Mouse (Mus musculus) embryo, embryonic 10 days (tissue): ENCODE data around the gene Eps8l1.
A peak's percentile ranks its signal among the peaks of the same experiment; 100 is the strongest.
"Not testable (repeated sequence)": the region's sequence is repeated elsewhere in the genome, so short reads cannot be mapped to it uniquely, and the experiment has no call there.

Source experiments
- DNase-seq: peaks from one replicate; pipeline ENCODE4 v3.0.0-alpha.2; 2015; ENCODE audit warnings: low spot score

Gene Eps8l1

DNA sequence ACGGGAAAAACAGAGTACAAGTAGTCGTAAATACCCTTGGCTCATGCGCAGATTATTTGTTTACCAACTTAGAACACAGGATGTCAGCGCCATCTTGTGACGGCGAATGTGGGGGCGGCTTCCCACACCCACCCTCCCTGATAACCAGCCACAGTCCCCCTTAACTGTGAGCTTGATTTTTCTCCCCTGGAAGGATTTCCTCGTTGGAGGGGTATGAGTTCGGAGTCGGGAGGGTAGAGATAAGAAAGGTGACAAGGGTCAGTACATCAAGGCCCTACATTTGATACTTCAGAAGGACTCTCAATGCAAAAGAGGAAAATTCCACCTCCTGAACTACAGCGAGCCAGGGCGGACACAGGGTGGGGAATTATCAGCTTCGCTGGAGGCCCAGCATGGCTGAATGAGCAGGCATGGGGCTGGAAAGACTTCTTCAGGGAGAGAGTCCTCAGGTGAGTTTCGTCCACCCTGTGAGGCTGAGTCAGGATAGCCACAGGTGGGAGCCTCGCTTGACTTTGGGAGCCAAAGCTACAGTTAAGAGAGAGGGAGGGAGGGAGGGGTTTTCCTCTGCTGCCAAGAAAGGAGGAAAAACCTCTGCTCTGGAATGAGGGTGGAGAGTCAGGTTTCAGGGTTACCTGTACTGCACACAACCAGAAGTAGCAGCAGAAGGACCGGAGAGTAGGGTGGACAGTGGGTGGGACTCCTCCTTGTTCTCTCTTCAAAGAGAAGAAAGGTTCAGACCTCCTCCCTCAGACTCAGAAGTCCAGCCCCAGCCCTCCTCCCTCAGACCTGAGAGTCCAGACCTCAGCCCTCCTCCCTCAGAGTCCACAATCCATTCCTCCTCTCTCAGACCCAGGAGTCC is at the start of gene Eps8l1:
Eps8l1 (plus strand) TSS at position 99 of the 859 bp plus-strand sequence.
- no peak for DNase-seq

DNA sequence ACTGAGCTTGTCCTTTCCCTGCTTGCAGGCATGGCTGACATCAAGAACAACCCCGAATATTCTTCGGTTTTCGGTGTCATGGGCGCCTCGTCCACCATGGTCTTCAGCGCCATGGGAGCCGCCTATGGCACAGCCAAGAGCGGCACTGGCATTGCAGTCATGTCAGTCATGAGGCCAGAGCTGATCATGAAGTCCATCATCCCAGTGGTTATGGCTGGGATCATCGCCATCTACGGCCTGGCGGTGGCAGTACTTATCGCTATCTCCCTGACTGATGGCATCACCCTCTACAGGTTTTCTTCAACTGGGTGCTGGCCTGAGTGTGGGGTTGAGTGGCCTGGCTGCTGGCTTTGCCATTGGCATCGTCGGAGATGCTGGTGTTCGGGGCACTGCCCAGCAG is 48.1 kb upstream of the Eps8l1 start:
- not testable (repeated sequence) for DNase-seq

DNA sequence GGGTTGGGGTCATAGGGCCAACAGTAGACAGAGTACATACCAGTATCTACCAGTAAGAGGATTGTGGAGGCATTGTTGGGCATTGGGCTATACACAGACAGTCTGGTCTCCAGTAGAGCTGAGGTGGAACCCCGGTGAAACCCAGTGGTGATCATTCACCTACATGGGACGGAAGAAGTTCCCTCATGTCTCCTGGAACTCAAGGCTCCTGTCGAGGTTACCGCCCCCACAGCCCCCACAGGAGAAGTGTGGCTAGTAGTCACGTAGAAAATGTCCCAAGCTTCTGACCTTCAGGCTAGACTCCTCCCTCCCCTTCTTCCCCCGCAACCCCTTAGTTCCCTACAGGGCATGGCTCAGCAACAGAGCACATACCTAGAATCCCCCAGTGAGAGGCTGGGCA is 40.8 kb upstream of the Eps8l1 start:
- no peak for DNase-seq

DNA sequence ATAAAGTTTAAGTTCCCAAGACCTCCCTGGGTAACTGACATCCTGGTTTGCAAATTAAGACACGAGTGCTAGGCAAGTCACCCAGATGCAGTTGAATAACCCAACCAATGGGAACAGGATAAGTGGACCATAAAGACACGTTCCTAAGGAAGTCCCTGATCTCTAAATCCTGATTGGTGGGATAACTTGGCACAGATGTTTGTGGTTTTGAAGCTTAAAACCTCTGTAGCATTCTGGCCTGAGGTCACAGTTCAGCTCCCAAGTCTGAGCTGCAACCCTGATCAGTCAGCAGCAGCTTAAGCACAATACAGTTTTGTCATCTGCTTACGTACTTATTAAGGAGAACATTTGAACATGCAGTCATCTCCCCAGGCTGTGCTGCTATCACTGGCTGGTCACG is 40.2 kb upstream of the Eps8l1 start:
- no peak for DNase-seq

DNA sequence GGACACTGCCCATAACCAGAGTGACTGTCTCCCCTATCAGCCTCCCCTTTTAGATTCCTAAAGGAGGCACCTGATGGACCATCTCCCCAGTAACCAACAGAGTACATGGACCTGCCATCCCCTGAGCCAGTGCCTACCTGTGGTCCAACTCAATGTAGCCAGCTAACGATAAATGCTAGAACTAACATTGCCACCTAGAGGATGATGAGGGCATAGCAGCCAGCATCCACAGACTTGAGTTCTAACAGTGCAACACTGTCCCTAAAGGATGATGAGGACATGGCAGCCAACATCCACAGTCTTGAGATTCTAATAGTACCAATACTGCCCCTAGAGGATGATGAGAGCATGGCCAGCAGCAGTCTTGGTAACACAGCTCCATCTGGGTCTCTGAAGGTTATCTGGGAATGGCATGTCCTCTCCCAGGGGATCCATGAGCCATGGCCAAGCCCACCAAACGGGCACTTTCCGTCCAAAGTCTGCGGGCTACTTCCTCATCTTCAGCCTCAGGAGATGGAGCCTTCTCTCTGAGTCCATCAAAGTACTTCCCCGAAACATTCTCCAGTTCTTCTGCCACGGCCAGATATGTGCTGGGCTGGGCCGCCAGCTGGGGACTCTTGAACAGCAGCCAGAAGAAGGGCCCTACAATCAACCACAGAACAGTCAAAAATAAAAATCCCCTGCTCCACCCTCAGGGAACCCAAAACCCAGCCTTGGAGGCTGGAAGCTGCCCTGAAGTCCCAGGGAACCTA is 33.1 kb upstream of the Eps8l1 start:
- DNase-seq = peak; percentile 97

DNA sequence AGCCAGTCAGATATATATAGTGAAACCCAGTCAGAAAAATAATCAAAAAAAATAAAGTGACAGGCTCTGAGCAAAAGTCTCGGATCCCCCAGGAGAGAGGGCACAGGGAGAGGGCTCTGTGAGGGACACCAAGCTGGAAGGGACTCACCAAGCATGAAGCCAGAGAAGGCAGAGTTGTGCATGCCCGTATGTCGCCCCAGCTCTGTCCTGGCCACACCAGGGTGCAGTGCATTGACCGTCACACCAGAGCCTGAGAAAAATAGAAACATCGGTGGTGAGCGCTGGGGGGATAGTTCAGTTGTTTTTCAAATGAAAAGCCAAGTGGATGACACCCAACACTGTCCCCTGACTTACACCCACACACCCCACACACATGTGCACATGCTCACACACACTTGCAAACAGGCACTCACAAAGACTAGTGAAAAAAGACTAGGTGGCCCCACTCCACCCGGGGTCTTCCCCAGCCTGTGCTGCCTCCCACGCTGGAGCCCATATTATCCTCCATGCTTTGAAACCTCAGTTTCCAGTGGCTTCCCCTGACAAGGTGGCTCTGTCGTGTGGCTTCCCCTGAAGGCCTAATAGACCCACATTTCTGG is 30.1 kb upstream of the Eps8l1 start:
- DNase-seq = no peak

DNA sequence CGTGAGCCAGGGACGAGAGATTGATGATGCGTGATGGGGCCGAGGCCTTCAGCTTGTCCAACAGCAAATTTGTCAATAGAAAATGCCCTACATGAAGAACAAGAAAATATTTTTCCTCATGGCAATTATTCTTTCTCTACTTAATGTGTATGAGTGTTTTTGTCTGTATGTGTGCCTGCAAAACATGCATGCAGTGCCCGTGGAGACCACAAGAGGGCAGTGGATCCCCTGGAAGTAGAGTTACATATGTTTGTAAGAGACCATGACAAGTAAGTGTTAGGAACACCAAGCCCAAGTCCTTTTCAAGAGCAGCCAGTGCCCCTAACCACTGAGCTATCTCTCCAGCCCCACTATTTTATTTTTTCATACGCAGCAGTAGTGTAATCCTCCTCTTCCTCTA is 28.9 kb upstream of the Eps8l1 start:
- DNase-seq = peak; percentile 78

DNA sequence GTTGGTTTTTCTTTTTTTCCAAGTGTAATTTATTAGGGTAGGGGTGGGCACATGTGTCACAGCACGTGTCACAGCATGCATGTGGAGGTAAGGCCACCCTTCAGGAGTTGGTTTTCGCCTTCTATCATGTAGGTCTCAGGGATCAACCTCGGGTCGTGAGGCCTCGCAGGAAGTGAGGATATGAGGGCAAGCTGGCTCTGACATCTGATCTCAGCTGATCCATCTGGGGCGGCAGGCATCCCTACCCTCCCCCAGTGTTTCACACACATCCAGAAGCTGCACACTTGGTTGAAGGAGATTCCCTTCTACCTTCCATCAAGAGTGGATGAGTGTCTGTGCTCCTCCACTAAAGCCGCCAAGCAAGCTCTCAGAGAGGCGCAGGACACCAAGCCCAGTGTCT is 28.4 kb upstream of the Eps8l1 start:
- DNase-seq = no peak

DNA sequence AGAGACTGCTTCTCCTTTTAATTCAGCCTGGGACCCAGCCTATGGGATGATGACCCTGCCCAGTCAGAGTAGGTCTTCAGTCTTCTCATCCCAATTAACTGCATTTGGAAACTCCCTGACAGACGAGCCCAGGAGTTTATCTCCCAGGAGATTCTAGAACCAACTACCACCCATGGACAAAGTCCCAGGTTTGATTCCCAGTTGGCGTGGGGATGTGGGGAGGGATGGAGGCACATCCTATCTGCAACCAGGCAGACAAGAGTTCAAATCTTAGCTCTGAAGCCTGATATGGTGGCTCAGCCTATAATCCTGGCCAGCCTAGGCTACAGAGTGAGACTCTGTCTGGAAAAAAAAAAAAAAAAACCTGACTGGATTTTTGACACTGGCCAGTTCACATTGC is 22.8 kb upstream of the Eps8l1 start:
- DNase-seq = no peak

DNA sequence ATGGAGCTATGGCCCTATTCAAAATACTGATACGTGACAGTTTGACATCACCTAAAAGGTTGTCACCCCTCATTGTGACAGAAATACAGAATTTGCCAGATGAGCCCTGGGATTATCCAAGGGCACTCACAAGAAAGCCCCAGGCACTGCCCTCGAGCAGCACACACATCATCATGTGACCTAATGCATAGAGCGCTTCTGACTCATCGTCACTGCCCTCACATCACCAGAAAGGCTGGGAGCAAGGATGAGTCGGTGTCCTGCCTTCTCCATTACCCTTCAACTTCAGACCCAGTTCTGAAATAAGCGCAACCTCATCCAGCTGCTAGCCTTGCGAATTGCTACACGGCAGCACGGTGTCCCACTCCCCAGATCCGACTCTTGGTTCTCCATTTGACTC is 19.9 kb upstream of the Eps8l1 start:
- DNase-seq = no peak

DNA sequence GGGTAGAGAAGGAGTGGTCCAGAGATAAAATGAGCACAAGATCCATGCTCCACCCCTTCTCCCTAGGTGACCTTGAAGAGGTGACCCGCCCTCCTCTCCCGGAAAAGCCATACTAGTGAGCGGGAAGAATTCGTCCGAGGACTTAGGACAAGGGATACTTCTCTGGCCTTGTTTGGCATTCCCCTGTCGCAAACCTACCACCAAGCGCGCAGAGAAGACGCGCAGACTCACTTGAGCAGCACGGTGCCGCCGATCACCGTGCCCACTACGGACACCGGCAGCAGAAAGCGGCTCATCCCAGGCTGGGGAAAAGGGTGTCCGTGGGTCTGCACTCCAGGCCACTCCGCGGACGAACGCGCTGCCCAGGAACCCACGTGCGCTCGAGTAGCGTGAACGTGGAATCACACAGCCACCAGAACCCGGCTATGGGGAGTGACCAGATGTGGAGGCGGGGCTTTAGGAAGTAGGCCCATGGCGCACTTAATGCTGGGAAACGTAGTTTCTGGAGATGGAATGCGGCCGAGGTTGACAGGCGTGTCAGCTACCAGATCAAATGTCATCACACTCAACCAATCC is 15.2 kb upstream of the Eps8l1 start, which contains the start of gene Rdh13:
Rdh13 (minus strand) TSS at position 434 of the 576 bp plus-strand sequence.
- DNase-seq = peak; percentile 97

DNA sequence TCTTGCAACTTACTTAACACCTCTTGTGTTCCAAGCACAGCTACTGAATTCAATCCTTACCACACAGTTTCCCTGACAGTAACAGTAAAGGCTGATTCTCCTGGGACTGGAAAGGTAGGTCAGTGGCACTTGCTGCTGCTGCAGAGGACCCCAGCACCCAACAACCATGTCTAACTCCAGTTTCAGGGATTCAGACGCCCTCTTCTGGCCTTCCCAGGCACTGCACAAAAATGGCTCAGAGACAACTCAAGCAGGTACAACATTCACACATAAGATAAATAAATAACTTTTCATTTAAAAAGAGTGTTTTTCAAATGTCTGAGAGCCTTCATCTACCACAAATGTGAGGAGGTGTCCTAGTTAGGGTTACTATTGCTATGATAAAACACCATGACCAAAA is 13.3 kb upstream of the Eps8l1 start:
- no peak for DNase-seq

DNA sequence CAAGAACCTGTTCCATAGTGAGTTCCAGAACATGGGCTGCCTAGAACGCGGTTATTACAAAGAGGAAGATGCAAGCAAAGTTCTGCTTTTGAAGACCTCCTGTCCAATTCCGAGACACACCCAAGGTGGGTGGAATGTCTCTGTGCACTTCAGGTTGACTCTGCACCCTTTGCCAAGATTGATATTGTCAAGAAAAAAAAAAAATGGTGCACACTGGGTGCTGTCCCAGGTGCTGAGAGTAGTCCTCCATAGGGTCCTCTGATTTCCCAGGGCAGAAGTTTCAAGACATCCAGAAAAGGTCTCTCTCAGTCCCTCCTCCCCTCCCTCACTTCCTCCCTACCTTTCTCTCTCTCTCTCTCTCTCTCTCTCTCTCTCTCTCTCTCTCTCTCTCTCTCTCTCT is 12.0 kb upstream of the Eps8l1 start:
- DNase-seq = no peak

DNA sequence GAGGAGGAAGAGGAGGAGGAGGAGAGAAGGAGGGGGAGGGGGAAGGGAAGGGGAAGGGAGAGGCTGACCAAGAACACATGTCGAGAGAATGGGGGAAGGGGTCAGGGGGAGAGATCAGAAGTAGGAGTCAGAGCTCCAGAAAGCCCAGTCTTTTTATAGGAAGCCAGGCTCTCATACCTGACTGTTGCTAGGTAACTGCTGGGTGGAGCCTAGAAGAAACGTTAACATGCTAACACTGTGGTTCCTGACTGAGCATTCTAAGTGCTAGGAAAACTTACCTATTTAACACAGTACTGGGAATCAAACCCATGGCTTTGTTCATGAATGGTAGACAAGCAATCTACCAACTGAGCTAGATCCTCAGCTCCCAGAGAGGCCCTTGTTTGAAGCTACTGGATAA is 11.3 kb upstream of the Eps8l1 start:
- DNase-seq = no peak

DNA sequence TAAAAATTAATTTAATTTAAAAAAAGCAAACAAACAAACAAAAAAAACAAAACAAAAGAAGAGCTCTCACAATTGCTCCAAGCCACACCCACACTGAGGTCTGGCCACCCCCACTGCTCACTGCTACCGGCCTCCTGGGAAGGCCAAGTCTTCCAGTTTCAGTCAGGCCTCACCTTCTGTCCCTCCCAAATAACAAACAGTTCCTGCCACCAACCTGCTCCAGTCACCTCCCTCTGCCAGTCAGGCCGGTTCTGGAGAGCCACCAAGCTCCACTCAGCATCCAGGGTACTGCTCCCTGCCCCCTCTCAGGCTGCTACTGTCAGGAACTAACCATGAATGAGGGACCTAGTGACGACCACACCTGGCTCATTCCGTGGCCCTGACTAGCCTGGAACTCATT is 7.8 kb upstream of the Eps8l1 start:
- no peak for DNase-seq

DNA sequence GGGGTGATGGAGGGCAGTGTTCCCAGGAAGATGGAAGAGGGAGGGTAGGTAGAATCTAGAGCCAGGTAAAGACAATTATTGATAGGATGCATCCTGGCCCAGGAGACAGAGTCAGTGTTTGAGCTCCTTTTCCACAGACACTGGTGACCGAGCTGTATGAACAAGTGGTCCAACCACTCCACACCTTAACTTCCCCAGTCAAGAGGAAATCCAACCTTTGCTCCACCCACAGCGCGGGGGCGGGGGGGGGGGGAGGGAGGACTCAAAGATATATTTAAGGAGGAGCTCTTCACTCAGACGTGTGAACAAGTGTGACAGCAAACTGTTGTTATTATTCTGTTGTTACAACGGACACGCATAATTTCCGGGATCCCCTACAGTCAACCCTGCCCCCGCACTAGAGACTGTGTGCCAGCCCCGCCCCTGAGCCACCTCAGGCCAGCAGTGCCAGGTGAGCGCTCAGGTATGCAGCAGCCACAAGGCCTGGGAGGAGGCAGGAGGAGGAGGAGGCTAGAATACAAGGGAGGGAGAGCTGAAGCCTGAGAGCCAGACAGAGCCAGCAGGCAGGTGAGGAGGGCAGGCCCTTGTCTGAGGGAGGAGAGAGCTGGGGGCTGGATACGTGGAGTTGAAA is 3.8 kb downstream of the Eps8l1 start:
- DNase-seq = no peak

DNA sequence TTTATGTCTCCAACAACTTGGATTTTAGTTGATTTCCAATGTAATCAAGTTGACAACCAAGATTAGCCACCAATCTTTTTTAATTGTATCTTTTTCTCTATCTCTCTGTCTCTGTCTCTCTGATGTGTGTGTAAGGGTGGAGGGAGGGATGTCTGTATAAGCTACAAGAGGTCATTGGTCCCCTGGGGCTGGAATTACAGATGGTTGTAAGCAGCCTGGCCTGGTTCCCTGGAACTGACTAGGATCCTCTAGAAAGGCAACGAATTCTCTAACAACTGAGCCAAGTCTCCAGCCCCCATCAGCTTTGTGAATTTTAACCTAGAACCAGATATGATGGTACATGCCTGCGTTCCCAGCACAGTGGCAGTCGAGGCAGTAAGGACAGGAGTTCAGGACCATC is 7.3 kb downstream of the Eps8l1 start:
- DNase-seq = no peak

DNA sequence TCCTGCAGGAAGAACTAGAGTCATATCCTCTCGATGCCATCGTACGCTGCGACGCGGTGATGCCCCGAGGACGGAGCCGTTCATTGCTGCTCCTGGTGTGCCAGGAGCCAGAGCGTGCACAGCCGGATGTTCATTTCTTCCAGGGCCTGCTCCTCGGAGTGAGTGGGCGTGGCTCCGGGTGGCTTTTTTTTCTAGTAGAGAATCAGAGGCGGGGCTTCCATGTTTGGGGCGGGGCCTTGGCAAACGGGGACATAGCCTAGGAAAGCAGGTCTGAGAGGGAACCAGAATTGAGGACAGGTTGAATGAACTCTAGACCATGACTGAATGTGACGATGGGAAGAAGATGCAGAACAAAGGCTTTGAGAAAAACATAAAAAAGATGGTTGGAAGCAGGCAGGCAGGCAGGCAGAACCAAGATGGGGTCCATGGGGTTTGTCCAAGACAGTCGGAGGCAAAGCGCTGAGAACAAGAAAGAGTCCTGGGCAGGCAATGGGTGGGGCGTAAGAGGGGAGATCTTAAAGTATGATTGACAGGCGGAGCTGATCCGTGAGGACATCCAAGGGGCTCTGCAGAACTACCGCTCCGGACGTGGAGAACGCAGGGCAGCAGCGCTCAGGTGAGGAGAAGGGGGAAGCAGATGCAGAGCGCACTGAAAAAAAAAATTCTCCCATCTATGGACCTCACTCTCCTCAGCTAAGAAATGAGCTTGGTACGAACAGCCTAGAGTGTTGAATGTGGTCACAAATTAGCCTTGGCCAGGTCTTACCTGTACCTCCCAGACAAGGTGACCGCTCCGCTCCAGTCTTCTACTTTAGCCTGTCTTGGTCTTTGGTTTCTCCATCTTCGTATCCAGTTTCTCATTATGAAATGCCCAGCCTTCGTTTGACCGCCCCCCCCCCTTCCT is 10.1 kb downstream of the Eps8l1 start:
- peak; percentile 72 for DNase-seq

DNA sequence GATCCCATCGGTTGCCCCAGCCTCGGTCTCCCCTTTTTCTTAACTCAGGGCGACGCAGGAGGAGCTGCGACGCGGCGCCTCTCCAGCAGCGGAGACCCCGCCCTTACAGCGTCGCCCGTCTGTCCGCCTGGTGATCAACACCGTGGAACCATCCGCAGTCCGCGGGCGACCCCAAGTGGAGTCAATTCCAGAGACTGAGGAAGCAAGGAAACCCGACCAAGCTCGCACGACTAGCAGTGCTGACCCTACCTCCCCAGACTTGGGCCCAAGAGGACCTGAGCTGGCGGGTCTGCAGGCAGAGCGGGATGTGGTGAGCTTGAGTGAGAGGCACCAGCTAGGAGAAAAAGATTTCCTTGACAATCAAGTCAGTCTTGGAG is 10.7 kb downstream of the Eps8l1 start:
- DNase-seq = peak; percentile 88

DNA sequence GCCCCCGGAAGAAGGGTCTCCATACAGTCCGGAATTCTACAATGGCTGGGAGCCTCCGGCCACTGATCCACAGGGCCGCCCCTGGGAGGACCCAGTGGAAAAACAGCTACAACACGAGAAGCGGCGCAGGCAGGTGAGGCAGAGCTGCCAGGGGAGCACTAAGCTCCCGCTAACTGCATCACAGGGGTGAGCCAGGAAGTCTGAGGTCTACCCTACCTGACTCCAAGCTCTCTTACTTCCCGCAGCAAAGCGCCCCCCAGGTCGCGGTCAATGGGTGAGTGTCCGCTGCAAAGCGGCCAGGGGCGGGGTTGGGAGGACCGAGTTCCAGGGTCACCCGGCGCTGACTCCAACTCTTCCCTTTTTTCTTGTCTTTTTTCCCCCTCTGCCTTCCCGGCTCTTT is 13.5 kb downstream of the Eps8l1 start:
- DNase-seq = no peak
